Mouse (Mus musculus) liver, embryonic 14.5 days (tissue): ENCODE data around the gene Rpgrip1. TPM values are rescaled to one million over a fixed set of nuclear protein-coding genes. Genes with fewer than 3 reads are reported as not detected.

Source experiments
- ATAC-seq: fragments of 200-750 bp; cut with Nextera tagmentation; 2 replicates; pipeline ENCODE4 v1.8.0; 2017; ENCODE audit warnings: moderate number of reproducible peaks, mild to moderate bottlenecking, moderate library complexity; ENCODE audit not compliant: insufficient read depth
- DNase-seq, 3 experiments: peaks; one replicate each; pipeline ENCODE4 v3.0.0-alpha.2; 2012 to 2013; ENCODE audit warnings: low read depth in 3 of 3, low spot score in 3 of 3
- H3K27ac ChIP-seq: fragments of 300-500 bp; sonication (generic); 2 replicates; pipeline ENCODE4 v1.5.1; 2014; ENCODE audit warnings: moderate library complexity, mild to moderate bottlenecking, control low read depth, inconsistent platforms
- H3K27me3 ChIP-seq: fragments of 300-500 bp; sonication (generic); 2 replicates; pipeline ENCODE4 v1.6.1; 2014; ENCODE audit warnings: mild to moderate bottlenecking, low read length, moderate library complexity; ENCODE audit not compliant: control insufficient read depth, insufficient read depth
- H3K36me3 ChIP-seq: fragments of 300-500 bp; sonication (generic); replicated peaks from 2 replicates; pipeline ENCODE4 v1.6.1; 2014; ENCODE audit warnings: low read depth; ENCODE audit not compliant: control insufficient read depth, insufficient read depth
- H3K4me1 ChIP-seq, 2 experiments: fragments of 200-500 bp in 1 of 2; fragments of 300-500 bp in 1 of 2; sonication (generic) in 1 of 2; replicated peaks; 2 replicates each; pipeline ENCODE4 v1.6.1; 2012 to 2014; ENCODE audit warnings: antibody characterized with exemption in 1 of 2, inconsistent platforms in 1 of 2, low read length in 1 of 2; ENCODE audit not compliant: control insufficient read depth in 2 of 2, insufficient read depth in 2 of 2
- H3K4me2 ChIP-seq: fragments of 300-500 bp; sonication (generic); 2 replicates; pipeline ENCODE4 v1.6.1; 2014; ENCODE audit warnings: low read depth, mild to moderate bottlenecking, control low read depth, moderate library complexity
- H3K4me3 ChIP-seq, 2 experiments: fragments of 200-500 bp in 1 of 2; fragments of 300-500 bp in 1 of 2; sonication (generic) in 1 of 2; 2 replicates each; pipeline ENCODE4 v1.5.1; 2012 to 2014; ENCODE audit warnings: low read depth in 2 of 2, low read length in 2 of 2, mild to moderate bottlenecking in 2 of 2, control low read depth in 1 of 2, inconsistent platforms in 1 of 2, moderate library complexity in 1 of 2; ENCODE audit not compliant: insufficient read depth in 1 of 2
- H3K9ac ChIP-seq: fragments of 300-500 bp; sonication (generic); replicated peaks from 2 replicates; pipeline ENCODE4 v1.6.1; 2014; ENCODE audit warnings: mild to moderate bottlenecking, control low read depth, moderate library complexity
- H3K9me3 ChIP-seq: fragments of 300-500 bp; sonication (generic); 2 replicates; pipeline ENCODE4 v1.6.1; 2016; ENCODE audit warnings: low read length, mixed read lengths; ENCODE audit not compliant: control insufficient read depth
- CTCF ChIP-seq: IDR thresholded peaks from 2 replicates; pipeline ENCODE4 v1.5.1; 2016; ENCODE audit warnings: antibody characterized with exemption, low read depth, control low read depth
- EP300 ChIP-seq: IDR thresholded peaks from 2 replicates; pipeline ENCODE4 v1.6.1; 2016; ENCODE audit warnings: antibody characterized with exemption, low read depth
- WGBS: fragments of 180-500 bp; shearing (Covaris S2); extraction: QIAGEN DNeasy Blood & Tissue Kit; methylation state at CpG from one replicate; pipeline ENCODE4 v1.1.7; 2014; ENCODE audit not compliant: insufficient replicate concordance; 5-methylcytosine and 5-hydroxymethylcytosine counted together
- polyA plus RNA-seq, 2 experiments: library from polyadenylated mRNA; depleted of rRNA in 1 of 2; stranded (reverse) in 1 of 2; unstranded in 1 of 2; fragments of >200 nt; fragmentation: Nextera tagmentation in 1 of 2; extraction: Ambion mirVana in 1 of 2; gene quantifications; 2 replicates each; pipeline versions ENCODE4 v1.2.1 to v1.2.3; 2012 to 2014

Gene Rpgrip1
- 0.31 and 0.41 TPM in 2 replicates for polyA plus RNA-seq (2012; rRNA removed)
- 48.5 and 50.1 TPM in 2 replicates for polyA plus RNA-seq (2014; fragmentation: Nextera tagmentation; extraction: Ambion mirVana)

GRCm38 (mm10) chr14:52110346-52110745 is at the start of gene Rpgrip1:
TSS of gene Rpgrip1 (plus strand) at chr14:52110704.
- Histone ChIP-seq H3K36me3 (no peaks in the 10 kb centered on the region), H3K4me3 (no peak within 1 kb of the TSS), H3K4me1 (peaks cover 0 to 10% of the 10 kb centered on the region in 2 experiments; a peak in 3 of 4 replicates), H3K9ac (no peak within 1 kb of the TSS), H3K4me2 (no peak within 1 kb of the TSS), H3K27me3 (no peaks in the 10 kb centered on the region), H3K9me3 (no peaks in the 10 kb centered on the region), H3K27ac (no peak within 1 kb of the TSS)
- DNase-seq (no peak), ATAC-seq (no peak)
- WGBS: 81% methylated on average over 4 of the region's 4 CpGs
- TF ChIP-seq EP300 (no peak), CTCF (no peak)

- 72% methylated on average over 1 of the region's 1 CpGs for WGBS
- DNase-seq (no peak), ATAC-seq (no peak)
- TF ChIP-seq CTCF: no peak
- no peak for TF ChIP-seq EP300
- no peak overlapping the region for H3K4me2 ChIP-seq
- no peaks in the 10 kb centered on the region for H3K9me3 ChIP-seq
- H3K27ac ChIP-seq: no peak overlapping the region
- H3K27me3 ChIP-seq: no peaks in the 10 kb centered on the region
- no peaks in the 10 kb centered on the region for H3K4me1 ChIP-seq
- H3K4me3 ChIP-seq: no peak overlapping the region
- H3K36me3 ChIP-seq: no peaks in the 10 kb centered on the region
- H3K9ac ChIP-seq: no peak overlapping the region
Measured at GRCm38 (mm10) chr14:52060800-52061199, 49.7 kb upstream of the Rpgrip1 start.

GRCm38 (mm10) chr14:52061798-52062197 is 48.7 kb upstream of the Rpgrip1 start:
- Histone ChIP-seq H3K9ac (no peak overlapping the region), H3K27ac (no peak overlapping the region), H3K27me3 (no peaks in the 10 kb centered on the region), H3K4me1 (no peaks in the 10 kb centered on the region), H3K9me3 (no peaks in the 10 kb centered on the region), H3K4me2 (no peak overlapping the region), H3K36me3 (no peaks in the 10 kb centered on the region), H3K4me3 (no peak overlapping the region)
- 64% methylated on average over 8 of the region's 8 CpGs for WGBS
- DNase-seq (no peak), ATAC-seq (no peak)
- TF ChIP-seq EP300 (no peak), CTCF (no peak)

DNA sequence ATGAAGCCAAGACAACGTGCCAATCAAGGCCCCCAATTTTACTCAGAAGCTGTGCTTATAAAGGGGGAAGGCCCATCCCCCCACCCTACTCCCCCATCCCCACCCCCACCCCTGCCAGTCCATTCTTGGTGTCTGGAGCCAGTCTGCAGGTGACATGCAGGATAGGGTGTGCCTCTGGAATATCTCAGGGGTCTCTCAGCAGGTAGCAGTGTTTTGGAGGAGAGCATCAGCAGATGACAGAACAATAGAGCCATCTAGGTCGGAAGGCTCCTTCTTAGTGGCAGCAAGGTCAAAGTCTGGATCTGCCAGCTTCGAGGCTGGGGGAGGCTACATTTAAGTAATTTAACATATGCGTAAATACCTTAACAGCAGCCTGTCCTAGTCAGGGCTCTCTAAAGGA is 44.4 kb upstream of the Rpgrip1 start:
- Histone ChIP-seq H3K4me3 (no peak overlapping the region), H3K9me3 (no peaks in the 10 kb centered on the region), H3K27me3 (no peaks in the 10 kb centered on the region), H3K9ac (no peak overlapping the region), H3K27ac (no peak overlapping the region), H3K4me1 (no peaks in the 10 kb centered on the region), H3K4me2 (no peak overlapping the region), H3K36me3 (no peaks in the 10 kb centered on the region)
- WGBS: 50% methylated on average over 4 of the region's 4 CpGs
- DNase-seq (no peak), ATAC-seq (no peak)
- no peak for TF ChIP-seq CTCF
- TF ChIP-seq EP300: no peak

DNA sequence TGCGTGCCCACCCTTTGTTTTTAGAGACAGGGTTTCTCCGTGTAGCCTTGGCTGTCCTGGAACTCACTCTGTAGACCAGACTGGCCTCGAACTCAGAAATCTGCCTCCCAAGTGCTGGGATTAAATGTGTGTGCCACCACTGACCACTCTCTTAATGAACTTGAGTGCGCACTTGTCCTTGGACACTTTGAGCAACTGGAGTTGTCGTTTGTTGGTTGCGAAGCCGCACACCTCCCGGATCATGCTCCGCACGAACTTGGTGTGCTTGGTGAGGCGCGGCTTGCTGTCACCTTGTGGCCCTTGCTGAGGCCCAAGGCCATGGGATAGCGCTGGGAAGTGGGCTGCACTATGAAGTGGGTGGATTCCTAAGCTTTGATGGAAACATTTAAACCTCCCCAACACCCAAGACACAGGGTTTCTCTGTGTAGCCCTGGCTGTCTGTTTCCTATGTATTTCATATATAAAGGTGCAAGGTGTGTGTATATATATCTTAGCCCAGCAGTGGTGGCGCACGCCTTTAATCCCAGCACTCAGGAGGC is 38.8 kb upstream of the Rpgrip1 start:
- no peaks in the 10 kb centered on the region for H3K27me3 ChIP-seq
- no peak for TF ChIP-seq EP300
- TF ChIP-seq CTCF: no peak
- no peak overlapping the region for H3K4me3 ChIP-seq
- ATAC-seq (peak; percentile 14; the same call in 1 of the 2 replicates), DNase-seq (no peak)
- H3K27ac ChIP-seq: no peak overlapping the region
- 91% methylated on average over 15 of the region's 15 CpGs for WGBS
- no peak overlapping the region for H3K4me2 ChIP-seq
- peaks cover 51% of the 10 kb centered on the region for H3K36me3 ChIP-seq
- no peaks in the 10 kb centered on the region for H3K4me1 ChIP-seq
- no peaks in the 10 kb centered on the region for H3K9me3 ChIP-seq
- no peak overlapping the region for H3K9ac ChIP-seq
